Mouse (Mus musculus) erythroblast, adult 5-6 weeks (primary cell): ENCODE data around the gene Hacd1. TPM values are rescaled to one million over a fixed set of nuclear protein-coding genes. Genes with fewer than 3 reads are reported as not detected.

ENCODE experiments used
- total RNA-seq, 2 experiments: library from RNA; stranded (forward) in 1 of 2; stranded (reverse) in 1 of 2; fragments of 150-400 nt in 1 of 2; fragments of 200-764, 138-1000 nt in 1 of 2; gene quantifications; 2 replicates each; pipeline versions ENCODE4 v1.2.3 to v1.2.4; 2015 to 2017; ENCODE audit warnings: low replicate concordance in 2 of 2

Gene Hacd1
- total RNA-seq, 2 experiments from 2014 or later, result 5.0 to 8.4 TPM

Other genes starting within 250 kb of the Hacd1 start
- gene Stam, start 18.0 kb upstream of the Hacd1 start, total RNA-seq (2015; ENCODE audit: low replicate concordance), result 33.2 and 36.2 TPM in 2 replicates
- 36.7 and 48.5 TPM in 2 replicates for gene Stam, start 18.0 kb upstream of the Hacd1 start, total RNA-seq (2017; ENCODE audit: low replicate concordance)
- gene Tmem236, start 118.4 kb upstream of the Hacd1 start, total RNA-seq (2015; ENCODE audit: low replicate concordance), result not detected in 2 replicates
- gene Tmem236, start 118.4 kb upstream of the Hacd1 start, total RNA-seq (2017; ENCODE audit: low replicate concordance), result 0.56 and 0.60 TPM in 2 replicates
- 23.2 and 27.4 TPM in 2 replicates for gene Mrc1, start 173.3 kb upstream of the Hacd1 start, total RNA-seq (2015; ENCODE audit: low replicate concordance)
- 24.8 and 31.8 TPM in 2 replicates for gene Mrc1, start 173.3 kb upstream of the Hacd1 start, total RNA-seq (2017; ENCODE audit: low replicate concordance)